In the genomic region with DNA sequence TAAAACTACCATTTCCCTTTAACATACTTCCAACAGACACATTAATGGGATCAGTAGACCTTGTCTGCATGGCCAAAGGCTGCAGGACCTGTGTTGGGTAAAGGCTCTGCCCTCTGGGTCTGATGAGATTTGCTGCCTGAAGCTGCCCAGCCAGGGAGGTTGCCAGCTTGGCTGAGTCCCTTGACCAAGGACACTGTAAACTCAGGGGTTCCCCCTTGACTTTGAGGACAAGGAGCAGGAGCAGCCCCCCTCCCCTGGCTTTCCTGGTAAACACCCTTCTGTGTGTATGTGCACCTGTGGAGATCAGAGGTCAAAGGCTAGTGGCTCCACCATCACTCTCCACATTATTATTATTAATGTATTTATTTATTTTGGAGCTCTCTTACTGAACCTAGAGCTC, we compare ENCODE assay signal across 11 mouse cellular contexts. TPM values are rescaled to one million over a fixed set of nuclear protein-coding genes. Genes with fewer than 3 reads are reported as not detected.
DNase-seq lines count a peak whose midpoint lies in the region; ATAC-seq and TF ChIP-seq lines count a peak whose summit lies in the region.
"Had no signal": no experiment of that assay in that cellular context is flagged by ENCODE, and none has a peak within 500 bp of the region (broad histone marks: within the 10 kb centered on the region; RNA-seq: fewer than 3 reads in every experiment).

No protein-coding gene starts in this region.

- peaks cover 29% of the 10 kb centered on the region for H3K36me3 ChIP-seq in kidney, embryonic 15.5 days
- H3K36me3 ChIP-seq in limb, embryonic 10.5 days = peaks cover 27% of the 10 kb centered on the region

- peak overlapping the region; percentile 80 for H3K27ac ChIP-seq in gastrocnemius, adult 2 months
- H3K27ac ChIP-seq in kidney, embryonic 15.5 days = peak overlapping the region; percentile 89
- H3K27ac ChIP-seq in bone marrow macrophage, adult 2 months (ENCODE audit: insufficient read depth, low read depth, low read length) = peak overlapping the region; percentile 95
- peak overlapping the region; percentile 69; the same call in 1 of the 2 replicates for H3K27ac ChIP-seq in limb, embryonic 10.5 days

- H3K4me2 ChIP-seq in kidney, embryonic 15.5 days = no peak overlapping the region

- no peak for TF ChIP-seq CTCF in gastrocnemius, adult 2 months (IDR thresholded peaks at IDR 0.05)
- TF ChIP-seq CTCF in bone marrow macrophage, adult 2 months (IDR thresholded peaks at IDR 0.05; ENCODE audit: low read depth, low read length) = no peak

- peaks cover 39% of the 10 kb centered on the region for H3K4me1 ChIP-seq in kidney, embryonic 15.5 days
- H3K4me1 ChIP-seq in bone marrow macrophage, adult 2 months (ENCODE audit: control insufficient read depth, insufficient read depth, low read length) = peaks cover 66% of the 10 kb centered on the region
- peaks cover 40% of the 10 kb centered on the region for H3K4me1 ChIP-seq in limb, embryonic 10.5 days

- no peak for DNase-seq in gastrocnemius, adult 2 months
- no peak for DNase-seq in gastrocnemius, postnatal 10 days
- DNase-seq in kidney, adult 9 months = no peak
- no peak for DNase-seq in limb, embryonic 10.5 days (ENCODE audit: low spot score)
- no peak for DNase-seq in retina, postnatal 1 day
- DNase-seq in urinary bladder, postnatal 4 days (ENCODE audit: low spot score in 2 of 2) = no peak
- DNase-seq: adrenal gland, postnatal 25 days had no signal

- peaks cover 6% of the 10 kb centered on the region; the same call in 1 of the 2 replicates for H3K9me3 ChIP-seq in kidney, embryonic 15.5 days (replicated peaks)
- H3K9me3 ChIP-seq in limb, embryonic 10.5 days (replicated peaks) = no peaks in the 10 kb centered on the region

- no peak for TF ChIP-seq POLR2A in bone marrow macrophage, adult 2 months (IDR thresholded peaks at IDR 0.05; ENCODE audit: borderline replicate concordance, low read depth, low read length)

- H3K27me3 ChIP-seq in kidney, embryonic 15.5 days = no peaks in the 10 kb centered on the region
- H3K27me3 ChIP-seq in limb, embryonic 10.5 days (ENCODE audit: low read depth, poor library complexity, severe bottlenecking) = no peaks in the 10 kb centered on the region

- intact Hi-C loops in gastrocnemius, adult 2 months (cut with DNase I) = no loop called here

- ATAC-seq in kidney, embryonic 15.5 days (replicated peaks; ENCODE audit: low FRiP score) = peak; percentile 45; the same call in 1 of the 2 replicates
- ATAC-seq: CD4-positive, CD25-positive, alpha-beta regulatory T cell, adult 4 months; inflammation-experienced regulatory T-cells, adult 6 months had no signal

- no peak overlapping the region for H3K9ac ChIP-seq in kidney, embryonic 15.5 days

- no peak overlapping the region for H3K4me3 ChIP-seq in gastrocnemius, adult 2 months
- no peak overlapping the region for H3K4me3 ChIP-seq in kidney, embryonic 15.5 days (replicated peaks)
- H3K4me3 ChIP-seq in bone marrow macrophage, adult 2 months (ENCODE audit: insufficient read depth, low read length) = no peak overlapping the region
- H3K4me3 ChIP-seq in limb, embryonic 10.5 days = no peak overlapping the region

RNA-seq across cellular contexts. Expression of gene Fnbp1, which starts 55.3 kb away (rescaled TPM):
- 10 to 100 TPM in 1 of 2 experiments, 1 to 10 TPM in 1; 7.9 to 13.2 TPM for total RNA-seq in gastrocnemius, adult 2 months (2021)
- 10 to 100 TPM; 27.9 to 30.3 TPM for total RNA-seq in gastrocnemius, postnatal 10 days (2021)
- 19.1 and 22.4 TPM in 2 replicates for polyA plus RNA-seq in kidney, embryonic 15.5 days (2015; fragmentation: Nextera tagmentation; extraction: Ambion mirVana)
- 255 and 258 TPM in 2 replicates for polyA plus RNA-seq in bone marrow macrophage, adult 2 months (2012; ENCODE audit: insufficient read depth, insufficient read length, missing spikeins)
- 11.4 and 14.6 TPM in 2 replicates for polyA plus RNA-seq in limb, embryonic 10.5 days (2016; fragmentation: Nextera tagmentation; extraction: Ambion mirVana)

Comparison
In these comparisons a context has a peak if more than half of its experiments do, and no peak if none do; other contexts are left out.
1. RNA of gene Fnbp1, which starts 55.3 kb away (polyA plus RNA-seq): 255 to 258 TPM in bone marrow macrophage, adult 2 months; 19.1 to 22.4 TPM in kidney, embryonic 15.5 days and 11.4 to 14.6 TPM in limb, embryonic 10.5 days; every median in the first group is over 10 times any median in the second.
2. Peak in every context shown above with its lines, with median percentiles within 50 percentile points of each other: H3K27ac ChIP-seq.